Mouse (Mus musculus) small intestine, adult 2 months (tissue): Measurements from ENCODE around the gene 6430531B16Rik.

Experiments used
- CTCF ChIP-seq: fragments of 200-500 bp; IDR thresholded peaks from 2 replicates; pipeline ENCODE4 v1.5.1; 2012; ENCODE audit warnings: low read depth, mild to moderate bottlenecking, control low read depth, inconsistent platforms, low read length, moderate library complexity, mixed read lengths; ENCODE audit not compliant: insufficient replicate concordance, insufficient read length; ENCODE audit errors: extremely low read depth
- POLR2A ChIP-seq: fragments of 200-500 bp; IDR thresholded peaks from 2 replicates; pipeline ENCODE4 v1.6.1; 2012; ENCODE audit warnings: low read depth, mild to moderate bottlenecking, control low read depth, inconsistent platforms, low read length, moderate library complexity

DNA sequence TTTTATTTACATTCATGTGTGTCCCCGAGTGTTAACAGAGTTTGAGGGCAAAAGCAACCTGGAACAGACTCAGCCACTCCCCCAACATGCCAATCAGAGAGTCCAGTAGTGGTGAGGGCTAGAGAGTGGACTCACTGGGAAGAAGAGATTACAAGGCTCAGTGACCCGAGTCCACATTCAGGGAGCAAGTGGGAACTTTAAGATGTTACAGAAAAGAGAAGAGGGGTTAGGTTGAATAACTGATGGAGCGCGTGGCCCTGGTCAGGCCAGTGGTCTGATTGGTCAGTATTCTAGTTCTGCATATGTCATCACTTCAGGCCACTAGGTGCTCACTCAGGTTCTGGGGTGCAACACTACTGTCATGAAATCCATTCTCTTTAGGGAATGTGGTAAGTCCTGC is 11.4 kb downstream of the 6430531B16Rik start:
- TF ChIP-seq POLR2A (no peak), CTCF (no peak)
